Mouse (Mus musculus): Measurements from ENCODE around the gene Rpl23a. TPM values are rescaled to one million over a fixed set of nuclear protein-coding genes. Genes with fewer than 3 reads are reported as not detected.

The Rpl23a gene
- total and polyA plus RNA-seq, 3 experiments: 2,892 to 4,112 TPM; not detected in 1

DNA sequence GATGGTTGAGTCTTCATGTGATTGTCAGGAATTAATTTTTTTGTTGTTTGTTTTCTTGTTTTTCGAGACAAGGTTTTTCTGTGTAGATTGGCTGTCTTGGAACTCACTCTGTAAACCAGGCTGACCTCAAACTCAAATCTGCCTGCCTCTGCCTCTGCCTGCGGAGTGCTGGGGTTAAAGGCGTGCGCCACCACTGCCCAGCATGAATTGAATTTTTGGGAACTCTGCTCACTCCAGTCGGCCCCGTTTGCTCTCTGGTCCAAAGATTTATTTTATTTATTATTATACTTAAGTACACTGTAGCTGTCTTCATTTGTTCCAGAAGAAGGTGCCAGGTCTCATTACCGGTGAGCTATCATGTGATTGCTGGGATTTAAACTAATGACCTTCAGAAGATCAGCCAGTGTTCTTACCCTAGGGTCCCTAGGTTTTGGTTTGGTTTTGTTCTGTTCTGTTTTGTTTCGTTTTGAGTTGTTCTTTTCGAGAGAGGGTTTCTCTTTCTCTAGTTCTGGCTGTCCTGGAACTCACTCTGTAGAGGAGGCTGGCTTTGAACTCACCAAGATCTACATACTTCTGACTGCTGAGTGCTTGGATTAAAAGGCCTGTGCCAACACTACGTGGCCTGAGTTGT lies 615 bp upstream of the Rpl23a start (continued):
- TF ChIP-seq EP300 (IDR thresholded peaks at IDR 0.05; ENCODE audit: low read depth in 1 of 2, low read length in 2 of 2) (no peak), POLR2AphosphoS5 (IDR thresholded peaks at IDR 0.05; ENCODE audit: borderline replicate concordance, low read depth, low read length) (no peak), MAX (IDR thresholded peaks at IDR 0.05; ENCODE audit: low read length) (no peak)

DNA sequence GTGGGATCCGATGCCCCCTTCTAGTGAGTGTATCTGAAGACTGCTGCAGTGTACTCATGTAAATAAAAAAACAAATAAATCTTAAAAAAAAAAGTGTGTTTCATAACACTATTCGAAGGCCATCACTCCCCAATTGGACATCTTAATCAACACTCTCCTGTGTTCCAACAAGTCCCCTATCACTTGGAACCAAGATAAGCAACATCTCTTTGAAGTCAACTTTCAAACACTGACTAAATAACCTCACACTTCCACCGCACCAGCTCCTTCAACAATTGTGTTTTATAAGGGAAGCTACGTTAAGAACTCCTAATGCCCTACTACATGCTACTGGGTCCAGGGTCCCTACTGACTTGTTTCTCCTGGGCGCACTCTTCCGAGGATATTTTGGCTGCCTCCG lies 934 bp downstream of the Rpl23a start:
- Histone ChIP-seq H3K9ac (ENCODE audit: control insufficient read depth, low read depth, low read length, poor library complexity, severe bottlenecking) (peak overlapping the region; percentile 91), H3K79me2 (ENCODE audit: control insufficient read depth, insufficient read depth, low read length, poor library complexity) (peaks cover 32% of the 10 kb centered on the region)
- peak; percentile 67 for DNase-seq (ENCODE audit: low read depth, low spot score)

DNA sequence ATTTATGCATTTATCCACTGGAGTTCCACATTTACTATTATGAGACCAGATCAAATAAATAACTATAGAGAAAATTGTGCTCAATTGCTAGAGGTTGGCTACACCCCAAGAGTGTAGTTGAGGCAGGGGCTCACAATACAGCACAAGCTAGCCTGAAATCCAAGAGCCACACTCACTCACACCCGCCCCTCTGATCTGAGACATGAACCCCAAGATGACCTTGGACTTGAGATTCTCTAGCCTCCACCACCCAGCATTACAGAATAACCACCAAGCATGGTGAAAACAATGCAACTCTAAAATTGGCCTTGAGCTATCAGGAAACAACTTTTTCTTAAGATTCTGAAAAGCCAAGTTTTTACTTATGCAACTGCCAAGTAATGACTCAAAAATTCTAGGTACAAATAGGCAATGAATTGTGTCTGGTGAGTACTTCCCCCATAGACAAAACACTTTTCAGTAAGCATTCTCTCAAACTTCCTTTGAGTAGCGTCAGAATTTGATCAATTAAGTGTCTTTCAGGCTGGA lies 1.5 kb downstream of the Rpl23a start:
- TF ChIP-seq ZMIZ1 (IDR thresholded peaks at IDR 0.05; ENCODE audit: low read depth, low read length) (0 out of 2 replicates have a peak, but pooled peaks have one; percentile 22), BHLHE40 (IDR thresholded peaks at IDR 0.05; ENCODE audit: borderline replicate concordance, low read depth, low read length) (no peak), POLR2A (IDR thresholded peaks at IDR 0.05; ENCODE audit: control insufficient read depth in 1 of 2, insufficient read depth in 1 of 2, low read depth in 1 of 2, low read length in 2 of 2, poor library complexity in 1 of 2) (peak in 1 of 2 experiments; percentile 13; a peak in 3 of 4 replicates), UBTF (IDR thresholded peaks at IDR 0.05; ENCODE audit: borderline replicate concordance, insufficient read depth, low read depth, low read length) (no peak), HCFC1 (IDR thresholded peaks at IDR 0.05; ENCODE audit: low read depth, low read length) (peak; percentile 38; the same call in 1 of the 2 replicates), ELF1 (IDR thresholded peaks at IDR 0.05; ENCODE audit: low read depth, low read length) (no peak), CTCF (IDR thresholded peaks at IDR 0.05 in 2 of 3, conservative IDR thresholded peaks at IDR 0.05 in 1 of 3; ENCODE audit: control insufficient read depth in 1 of 3, insufficient read depth in 1 of 3, low read depth in 2 of 3, low read length in 3 of 3, poor library complexity in 1 of 3, severe bottlenecking in 1 of 3) (no peak), MXI1 (IDR thresholded peaks at IDR 0.05; ENCODE audit: low read depth, low read length) (0 out of 2 replicates have a peak, but pooled peaks have one; percentile 36), SIN3A (IDR thresholded peaks at IDR 0.05; ENCODE audit: low read length) (peak; percentile 59; the same call in 1 of the 2 replicates), MAZ (IDR thresholded peaks at IDR 0.05; ENCODE audit: low read depth, low read length) (no peak), TBP (IDR thresholded peaks at IDR 0.05; ENCODE audit: low read depth, low read length) (no peak)
- Histone ChIP-seq H3K27me3 (ENCODE audit: control insufficient read depth in 1 of 2, insufficient read depth in 2 of 2, low read length in 2 of 2) (no peaks in the 10 kb centered on the region), H3K4me3 (ENCODE audit: control insufficient read depth in 1 of 2, insufficient read depth in 1 of 2, low read depth in 2 of 2, low read length in 2 of 2) (peak overlapping the region; percentile 62 to 72), H3K9ac (ENCODE audit: control insufficient read depth, low read depth, low read length, poor library complexity, severe bottlenecking) (peak overlapping the region; percentile 91), H3K9me3 (replicated peaks; ENCODE audit: insufficient read depth, low read length) (no peaks in the 10 kb centered on the region), H3K27ac (ENCODE audit: control insufficient read depth, low read depth, low read length) (peak overlapping the region; percentile 89), H3K36me3 (ENCODE audit: control insufficient read depth in 1 of 2, insufficient read depth in 2 of 2, low read length in 2 of 2) (peaks cover 12 to 34% of the 10 kb centered on the region in 2 experiments), H3K79me2 (ENCODE audit: control insufficient read depth, insufficient read depth, low read length, poor library complexity) (peaks cover 32% of the 10 kb centered on the region), H3K4me1 (ENCODE audit: control insufficient read depth in 1 of 2, insufficient read depth in 2 of 2, low read length in 2 of 2) (peaks cover 4 to 16% of the 10 kb centered on the region in 2 experiments; a peak in 3 of 4 replicates)
- DNase-seq (ENCODE audit: low read depth, low spot score): peak; percentile 52

More for the DNA sequence above, 934 bp downstream of the Rpl23a start:
- Histone ChIP-seq H3K9me3 (replicated peaks; ENCODE audit: insufficient read depth, low read length) (no peaks in the 10 kb centered on the region), H3K4me3 (ENCODE audit: control insufficient read depth in 1 of 2, insufficient read depth in 1 of 2, low read depth in 2 of 2, low read length in 2 of 2) (peak overlapping the region; percentile 62 to 72), H3K27ac (ENCODE audit: control insufficient read depth, low read depth, low read length) (peak overlapping the region; percentile 89), H3K27me3 (ENCODE audit: control insufficient read depth in 1 of 2, insufficient read depth in 2 of 2, low read length in 2 of 2) (no peaks in the 10 kb centered on the region), H3K4me1 (ENCODE audit: control insufficient read depth in 1 of 2, insufficient read depth in 2 of 2, low read length in 2 of 2) (peaks cover 4 to 16% of the 10 kb centered on the region in 2 experiments; a peak in 3 of 4 replicates), H3K36me3 (ENCODE audit: control insufficient read depth in 1 of 2, insufficient read depth in 2 of 2, low read length in 2 of 2) (peaks cover 12 to 34% of the 10 kb centered on the region in 2 experiments)
- TF ChIP-seq POLR2A (IDR thresholded peaks at IDR 0.05; ENCODE audit: control insufficient read depth in 1 of 2, insufficient read depth in 1 of 2, low read depth in 1 of 2, low read length in 2 of 2, poor library complexity in 1 of 2) (no peak; a peak in 1 of 4 replicates), E2F4 (IDR thresholded peaks at IDR 0.05; ENCODE audit: borderline replicate concordance, low read depth, low read length) (no peak), ZC3H11A (IDR thresholded peaks at IDR 0.05; ENCODE audit: low read depth, low read length) (no peak), NRF1 (IDR thresholded peaks at IDR 0.05; ENCODE audit: insufficient read depth, low read depth, low read length, poor library complexity, severe bottlenecking) (no peak), MEF2A (IDR thresholded peaks at IDR 0.05; ENCODE audit: extremely low read depth, insufficient replicate concordance, low read depth, low read length, poor library complexity, severe bottlenecking) (no peak), UBTF (IDR thresholded peaks at IDR 0.05; ENCODE audit: borderline replicate concordance, insufficient read depth, low read depth, low read length) (no peak), CHD2 (IDR thresholded peaks at IDR 0.05; ENCODE audit: low read length) (no peak), GATA1 (IDR thresholded peaks at IDR 0.05; ENCODE audit: low read depth, low read length) (peak; percentile 60; the same call in 1 of the 2 replicates), GABPA (IDR thresholded peaks at IDR 0.05; ENCODE audit: low read depth, low read length) (no peak), TCF12 (IDR thresholded peaks at IDR 0.05; ENCODE audit: low read depth, low read length) (no peak), SMC3 (IDR thresholded peaks at IDR 0.05; ENCODE audit: low read depth, low read length) (no peak), JUND (IDR thresholded peaks at IDR 0.05; ENCODE audit: low read depth, low read length) (no peak), CHD1 (IDR thresholded peaks at IDR 0.05; ENCODE audit: low read depth, low read length) (0 out of 2 replicates have a peak, but pooled peaks have one; percentile 51), POLR2AphosphoS2 (IDR thresholded peaks at IDR 0.05; ENCODE audit: low read length) (no peak; the same call in none of the 2 replicates), MAZ (IDR thresholded peaks at IDR 0.05; ENCODE audit: low read depth, low read length) (no peak), MAFK (IDR thresholded peaks at IDR 0.05; ENCODE audit: borderline replicate concordance, low read depth, low read length) (no peak), TAL1 (IDR thresholded peaks at IDR 0.05; ENCODE audit: low read length) (no peak), ELF1 (IDR thresholded peaks at IDR 0.05; ENCODE audit: low read depth, low read length) (no peak), TBP (IDR thresholded peaks at IDR 0.05; ENCODE audit: low read depth, low read length) (0 out of 2 replicates have a peak, but pooled peaks have one; percentile 39)
